In the genomic region with DNA sequence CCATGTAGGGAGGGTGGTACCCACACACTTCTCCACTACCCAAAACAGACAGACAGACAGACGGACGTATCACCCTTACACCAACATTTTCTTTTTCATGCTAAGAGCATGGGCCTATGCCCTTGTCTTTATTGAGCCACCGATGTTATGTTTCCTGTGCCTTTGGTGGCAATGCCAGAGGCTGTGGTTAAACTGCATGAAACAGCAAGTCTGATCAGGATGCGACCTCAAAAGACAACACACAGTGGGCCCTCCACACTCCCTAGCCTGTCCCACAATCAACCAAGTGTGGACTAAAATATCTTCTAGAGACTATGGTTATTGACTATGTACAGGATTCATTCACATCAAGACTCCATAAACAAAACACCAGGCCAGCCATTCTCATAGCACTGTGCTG, we compare ENCODE assay signal across 10 mouse cellular contexts.
DNase-seq lines count a peak whose midpoint lies in the region; ATAC-seq lines count a peak whose summit lies in the region.
"Had no signal": no experiment of that assay in that cellular context is flagged by ENCODE, and none has a peak within 500 bp of the region (broad histone marks: within the 10 kb centered on the region; RNA-seq: fewer than 3 reads in every experiment).

No protein-coding gene starts in this region.

- no peak overlapping the region for H3K9ac ChIP-seq in liver, embryonic 13.5 days
- H3K9ac ChIP-seq in liver, embryonic 11.5 days (ENCODE audit: low read depth, low read length), result no peak overlapping the region

- H3K4me2 ChIP-seq in liver, embryonic 13.5 days, result no peak overlapping the region
- no peak overlapping the region for H3K4me2 ChIP-seq in liver, embryonic 11.5 days

- intact Hi-C loops in heart, postnatal 10 days (cut with DNase I), result no loop called here

- H3K4me1 ChIP-seq in heart, embryonic 10.5 days, result peaks cover 82% of the 10 kb centered on the region
- peaks cover 85% of the 10 kb centered on the region for H3K4me1 ChIP-seq in liver, embryonic 13.5 days (replicated peaks)
- H3K4me1 ChIP-seq in liver, embryonic 11.5 days (replicated peaks; ENCODE audit: control insufficient read depth, insufficient read depth, low read length), result peaks cover 56% of the 10 kb centered on the region

- peak overlapping the region; percentile 84; the same call in 1 of the 2 replicates for H3K27ac ChIP-seq in heart, embryonic 10.5 days
- peak overlapping the region; percentile 90; the same call in 1 of the 2 replicates for H3K27ac ChIP-seq in liver, embryonic 13.5 days
- no peak overlapping the region for H3K27ac ChIP-seq in liver, embryonic 11.5 days (ENCODE audit: low read depth, low read length)

- no peak for ATAC-seq in liver, embryonic 13.5 days (ENCODE audit: low read depth)
- ATAC-seq in liver, embryonic 11.5 days (replicated peaks; ENCODE audit: low FRiP score), result no peak
- peak; percentile 31 for ATAC-seq in granulocyte monocyte progenitor cell, adult 5-6 weeks (replicated peaks; ENCODE audit: poor library complexity, severe bottlenecking)
- ATAC-seq in cerebellum, adult (ENCODE audit: insufficient number of reproducible peaks, low FRiP score, low TSS enrichment), result no peak
- ATAC-seq: forebrain, embryonic 16.5 days had no signal

- peaks cover 38% of the 10 kb centered on the region for H3K36me3 ChIP-seq in heart, embryonic 10.5 days
- H3K36me3 ChIP-seq in liver, embryonic 13.5 days, result peaks cover 8% of the 10 kb centered on the region; the same call in 1 of the 2 replicates
- H3K36me3 ChIP-seq in liver, embryonic 11.5 days (ENCODE audit: control insufficient read depth, insufficient read depth, low read length), result peaks cover 2% of the 10 kb centered on the region; the same call in 1 of the 2 replicates

- no peak for DNase-seq in heart, embryonic 10.5 days (ENCODE audit: low spot score)
- DNase-seq in heart, postnatal 10 days, result no peak
- DNase-seq in liver, embryonic 13.5 days, result no peak
- no peak for DNase-seq in liver, embryonic 11.5 days (ENCODE audit: low spot score)
- DNase-seq in CD4-positive helper T cell, adult 2 months (ENCODE audit: low read depth, low spot score), result peak; percentile 48
- no peak for DNase-seq in spleen, postnatal 4 days (ENCODE audit: low spot score in 2 of 2)
- DNase-seq: B cell, adult 2 months had no signal

- no peak overlapping the region for H3K4me3 ChIP-seq in heart, embryonic 10.5 days
- H3K4me3 ChIP-seq in liver, embryonic 13.5 days (replicated peaks), result no peak overlapping the region
- H3K4me3 ChIP-seq in liver, embryonic 11.5 days (ENCODE audit: low read depth, low read length), result no peak overlapping the region

- H3K9me3 ChIP-seq in heart, embryonic 10.5 days, result no peaks in the 10 kb centered on the region
- no peaks in the 10 kb centered on the region for H3K9me3 ChIP-seq in liver, embryonic 13.5 days (replicated peaks)
- H3K9me3 ChIP-seq in liver, embryonic 11.5 days (ENCODE audit: control insufficient read depth, low read length), result no peaks in the 10 kb centered on the region

- WGBS in heart, embryonic 10.5 days, result 91% methylated on average over 4 of the region's 4 CpGs
- WGBS in liver, embryonic 13.5 days (ENCODE audit: insufficient replicate concordance), result 43% methylated on average over 4 of the region's 4 CpGs
- 74% methylated on average over 4 of the region's 4 CpGs for WGBS in liver, embryonic 11.5 days

- no peaks in the 10 kb centered on the region for H3K27me3 ChIP-seq in heart, embryonic 10.5 days (ENCODE audit: insufficient read depth, poor library complexity, severe bottlenecking)
- no peaks in the 10 kb centered on the region for H3K27me3 ChIP-seq in liver, embryonic 13.5 days
- no peaks in the 10 kb centered on the region for H3K27me3 ChIP-seq in liver, embryonic 11.5 days (replicated peaks; ENCODE audit: control insufficient read depth, insufficient read depth, low read length)
